Comparison of ENCODE assay signal across 8 mouse cellular contexts in genomic region chr1:128358276-128358675, GRCm38 (mm10). TPM values are rescaled to one million over a fixed set of nuclear protein-coding genes. Genes with fewer than 3 reads are reported as not detected.
DNase-seq lines count a peak whose midpoint lies in the region; ATAC-seq lines count a peak whose summit lies in the region.

No protein-coding gene starts in this region.

- peak overlapping the region; percentile 94 for H3K4me3 ChIP-seq in kidney, embryonic 16.5 days (ENCODE audit: low read length)
- H3K4me3 ChIP-seq in forebrain, embryonic 10.5 days = peak overlapping the region; percentile 88
- H3K4me3 ChIP-seq in liver, embryonic 15.5 days (replicated peaks) = peak overlapping the region; percentile 97

- H3K27me3 ChIP-seq in kidney, embryonic 16.5 days (ENCODE audit: insufficient read depth, low read length) = no peaks in the 10 kb centered on the region
- H3K27me3 ChIP-seq in forebrain, embryonic 10.5 days (ENCODE audit: poor library complexity, severe bottlenecking) = no peaks in the 10 kb centered on the region
- H3K27me3 ChIP-seq in liver, embryonic 15.5 days = no peaks in the 10 kb centered on the region

- DNase-seq in kidney, adult 11 months = no peak
- peak; percentile 26 for DNase-seq in MEL-GATA-1-ER (ENCODE audit: extremely low read depth, low read depth)
- DNase-seq in forebrain, embryonic 10.5 days (ENCODE audit: extremely low spot score, low spot score) = no peak
- no peak for DNase-seq in urinary bladder, postnatal 14 days (ENCODE audit: low spot score)
- DNase-seq in cerebellum, postnatal 25 days = no peak
- DNase-seq in lung, postnatal 14 days = no peak

- peaks cover 28% of the 10 kb centered on the region for H3K4me1 ChIP-seq in kidney, embryonic 16.5 days (ENCODE audit: insufficient read depth, low read length)
- H3K4me1 ChIP-seq in forebrain, embryonic 10.5 days = peaks cover 31% of the 10 kb centered on the region
- H3K4me1 ChIP-seq in liver, embryonic 15.5 days (replicated peaks) = peaks cover 51% of the 10 kb centered on the region

- peak overlapping the region; percentile 54 for H3K4me2 ChIP-seq in kidney, embryonic 16.5 days (replicated peaks; ENCODE audit: low read depth, low read length)
- peak overlapping the region; percentile 82 for H3K4me2 ChIP-seq in liver, embryonic 15.5 days

- WGBS in kidney, embryonic 16.5 days = 56% methylated on average over 6 of the region's 6 CpGs
- WGBS in forebrain, embryonic 10.5 days = 78% methylated on average over 6 of the region's 6 CpGs
- 36% methylated on average over 6 of the region's 6 CpGs for WGBS in liver, embryonic 15.5 days (ENCODE audit: insufficient replicate concordance)

- H3K27ac ChIP-seq in kidney, embryonic 16.5 days (ENCODE audit: low read length) = no peak overlapping the region
- peak overlapping the region; percentile 97 for H3K27ac ChIP-seq in forebrain, embryonic 10.5 days
- H3K27ac ChIP-seq in liver, embryonic 15.5 days (replicated peaks) = peak overlapping the region; percentile 85

- ATAC-seq in kidney, embryonic 16.5 days (ENCODE audit: low FRiP score, low TSS enrichment) = no peak
- ATAC-seq in liver, embryonic 15.5 days (ENCODE audit: insufficient read depth) = no peak

- H3K36me3 ChIP-seq in kidney, embryonic 16.5 days (ENCODE audit: insufficient read depth, low read length) = peaks cover 32% of the 10 kb centered on the region
- peaks cover 68% of the 10 kb centered on the region for H3K36me3 ChIP-seq in forebrain, embryonic 10.5 days (replicated peaks)
- H3K36me3 ChIP-seq in liver, embryonic 15.5 days (replicated peaks) = peaks cover 53% of the 10 kb centered on the region

- H3K9ac ChIP-seq in kidney, embryonic 16.5 days (replicated peaks; ENCODE audit: low read length) = peak overlapping the region; percentile 91
- H3K9ac ChIP-seq in liver, embryonic 15.5 days = peak overlapping the region; percentile 91

- no peaks in the 10 kb centered on the region for H3K9me3 ChIP-seq in kidney, embryonic 16.5 days (ENCODE audit: low read length)
- H3K9me3 ChIP-seq in forebrain, embryonic 10.5 days = no peaks in the 10 kb centered on the region
- H3K9me3 ChIP-seq in liver, embryonic 15.5 days (replicated peaks) = no peaks in the 10 kb centered on the region

RNA-seq across cellular contexts. Expression of gene Mcm6, which starts 1.2 kb away (rescaled TPM):
- 255 and 261 TPM in 2 replicates for polyA plus RNA-seq in kidney, embryonic 16.5 days (2015; fragmentation: Nextera tagmentation; extraction: Ambion mirVana)
- polyA plus RNA-seq in forebrain, embryonic 10.5 days (2016; fragmentation: Nextera tagmentation; extraction: Ambion mirVana) = 378 and 390 TPM in 2 replicates
- polyA plus RNA-seq in liver, embryonic 15.5 days (2015; fragmentation: Nextera tagmentation; extraction: Ambion mirVana) = 211 and 212 TPM in 2 replicates

RNA-seq across cellular contexts. Expression of gene Lct, which starts 30.2 kb away (rescaled TPM):
- polyA plus RNA-seq in kidney, embryonic 16.5 days (2015; fragmentation: Nextera tagmentation; extraction: Ambion mirVana) = 0.10 and 0.11 TPM in 2 replicates
- 0.12 and 0.50 TPM in 2 replicates for polyA plus RNA-seq in forebrain, embryonic 10.5 days (2016; fragmentation: Nextera tagmentation; extraction: Ambion mirVana)
- polyA plus RNA-seq in liver, embryonic 15.5 days (2015; fragmentation: Nextera tagmentation; extraction: Ambion mirVana) = 0.02 and 0.07 TPM in 2 replicates

RNA-seq across cellular contexts. Expression of gene Dars, which starts 58.9 kb away (rescaled TPM):
- polyA plus RNA-seq in kidney, embryonic 16.5 days (2015; fragmentation: Nextera tagmentation; extraction: Ambion mirVana) = 155 and 162 TPM in 2 replicates
- 186 and 191 TPM in 2 replicates for polyA plus RNA-seq in forebrain, embryonic 10.5 days (2016; fragmentation: Nextera tagmentation; extraction: Ambion mirVana)
- polyA plus RNA-seq in liver, embryonic 15.5 days (2015; fragmentation: Nextera tagmentation; extraction: Ambion mirVana) = 89.5 and 96.3 TPM in 2 replicates
